Mouse (Mus musculus) cerebellum, adult 8-10 months (tissue): Measurements from ENCODE around the gene Hspb7.

Source experiments
- DNase-seq: peaks from one replicate; pipeline ENCODE4 v3.0.0; 2022

Gene Hspb7

GRCm38 (mm10) chr4:141420192-141420829 is at the start of gene Hspb7:
Gene Hspb7 (plus strand): TSS chr4:141420779.
- DNase-seq = no peak

- DNase-seq = no peak
These were observed 48.2 kb upstream of the Hspb7 start for GRCm38 (mm10) chr4:141372426-141372825.

DNA sequence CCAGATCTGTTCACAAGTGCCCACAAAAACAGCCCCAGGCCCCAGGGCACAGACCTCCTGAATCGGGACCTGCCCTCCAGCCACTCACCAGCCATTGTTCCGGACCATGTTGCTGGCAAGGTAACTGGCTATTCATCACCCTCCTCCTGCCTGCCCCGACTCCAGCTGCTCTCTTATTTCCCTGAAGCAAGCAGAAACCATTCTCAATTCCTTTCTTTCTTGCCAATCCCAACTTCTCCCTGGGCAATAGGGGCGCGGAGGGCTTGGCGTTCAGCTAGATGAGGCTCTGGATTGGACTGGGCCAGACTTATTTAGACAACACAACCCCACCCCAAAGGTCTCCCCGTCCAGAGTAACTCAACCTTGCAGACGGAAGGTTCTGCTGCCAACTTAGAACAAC is 40.9 kb upstream of the Hspb7 start:
- DNase-seq = no peak

DNA sequence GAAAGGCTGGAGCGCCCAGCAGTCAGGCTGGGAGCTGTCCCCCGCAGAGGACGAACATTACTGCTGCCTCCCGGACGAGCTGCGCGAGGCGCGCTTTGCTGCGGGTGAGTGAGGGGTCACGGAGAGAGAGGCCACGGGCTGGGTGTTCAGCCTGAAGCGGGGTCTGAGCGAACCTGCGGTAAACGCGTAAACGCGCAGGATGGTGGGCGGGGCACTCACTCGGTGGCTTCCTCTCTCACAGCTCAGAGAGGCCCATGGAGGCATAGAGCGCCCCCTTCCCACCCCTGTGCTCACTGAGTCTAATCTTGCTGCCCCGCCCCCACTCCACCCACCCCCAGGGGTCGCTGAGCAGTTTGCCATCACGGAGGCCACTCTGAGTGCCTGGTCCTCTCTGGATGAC is 38.2 kb upstream of the Hspb7 start:
- DNase-seq = no peak

DNA sequence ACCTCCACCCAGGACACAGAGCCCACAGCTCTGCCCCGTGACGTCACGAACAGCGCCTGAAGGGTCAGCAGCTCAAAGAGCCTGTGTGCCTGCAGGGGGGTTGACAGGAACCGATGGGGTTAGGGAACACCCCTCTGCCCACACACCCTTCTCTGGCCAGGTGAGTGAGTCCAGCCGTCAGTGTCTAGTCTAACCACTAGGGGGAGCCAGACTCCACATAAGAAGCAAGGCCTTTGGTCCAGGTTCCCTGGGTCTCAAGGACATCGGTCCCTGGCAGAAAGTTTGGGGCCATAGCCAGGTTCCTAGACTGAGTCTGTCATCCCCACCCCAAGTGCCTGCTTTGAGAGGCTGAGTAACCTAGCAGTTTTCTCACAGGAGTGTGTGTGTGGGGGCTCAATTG is 35.3 kb upstream of the Hspb7 start:
- DNase-seq = peak; percentile 47

- no peak for DNase-seq
These were observed 34.4 kb upstream of the Hspb7 start for GRCm38 (mm10) chr4:141386150-141386549.

GRCm38 (mm10) chr4:141387093-141387784 is 33.3 kb upstream of the Hspb7 start:
- DNase-seq = peak; percentile 54

DNA sequence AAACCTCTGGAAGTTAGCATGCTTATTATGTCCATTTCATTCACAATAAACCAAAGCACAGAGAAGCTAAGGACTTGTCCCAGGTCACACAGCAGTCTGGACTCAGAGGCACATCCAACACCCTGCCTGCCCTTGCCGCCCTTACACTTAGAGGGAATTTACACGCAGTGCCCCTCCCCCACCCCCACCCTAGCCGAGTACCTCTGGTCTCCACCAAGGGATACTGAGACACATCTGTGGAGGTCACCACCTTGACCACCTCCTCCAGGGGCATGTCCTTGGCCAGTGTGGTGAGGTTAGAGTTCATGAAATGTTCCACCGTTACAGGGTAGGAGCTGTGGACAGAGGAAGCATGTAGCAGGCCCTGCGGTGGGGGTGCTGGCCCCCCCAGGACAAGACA is 32.6 kb upstream of the Hspb7 start:
- no peak for DNase-seq

GRCm38 (mm10) chr4:141389366-141390150 is 31.0 kb upstream of the Hspb7 start:
- no peak for DNase-seq

DNA sequence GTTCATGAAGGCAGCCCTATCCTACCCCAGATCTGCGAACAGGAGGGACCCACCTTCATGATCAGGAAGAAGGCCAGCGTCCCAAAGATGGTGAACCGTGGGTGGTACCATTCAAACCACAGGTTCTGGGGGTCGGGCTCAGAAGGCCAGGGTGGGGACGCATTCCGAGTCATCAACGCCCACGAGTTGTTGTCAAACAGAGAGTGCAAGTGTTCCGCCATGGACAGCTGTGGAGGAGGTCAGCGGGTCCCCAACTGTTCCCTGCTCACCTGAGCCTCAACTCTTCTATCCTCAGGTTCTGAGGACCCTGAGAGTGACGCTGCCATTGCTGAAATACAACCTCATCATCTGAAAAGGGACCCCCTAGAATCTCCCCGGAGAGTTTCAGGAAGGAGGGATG is 29.3 kb upstream of the Hspb7 start:
- DNase-seq = no peak

DNA sequence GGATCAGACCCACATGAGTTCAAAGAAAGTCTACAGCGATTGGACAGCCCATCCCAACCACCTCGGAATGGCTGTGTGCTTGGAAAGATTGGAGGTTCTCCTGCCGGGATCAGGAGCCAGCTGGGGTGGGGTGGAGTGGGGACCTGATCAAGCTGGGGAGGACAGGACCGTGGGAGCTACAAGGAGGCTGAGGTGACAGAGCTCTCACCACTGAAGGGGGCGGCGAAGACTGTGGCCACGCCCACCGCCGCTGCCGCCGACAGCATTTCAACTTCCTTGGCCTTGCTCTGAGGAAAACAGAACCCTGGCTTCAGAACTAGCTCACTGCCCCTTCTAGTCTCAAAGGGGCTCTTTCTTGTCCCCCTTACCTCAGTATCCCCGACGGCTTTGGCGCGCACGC is 25.8 kb upstream of the Hspb7 start:
- DNase-seq = no peak

DNA sequence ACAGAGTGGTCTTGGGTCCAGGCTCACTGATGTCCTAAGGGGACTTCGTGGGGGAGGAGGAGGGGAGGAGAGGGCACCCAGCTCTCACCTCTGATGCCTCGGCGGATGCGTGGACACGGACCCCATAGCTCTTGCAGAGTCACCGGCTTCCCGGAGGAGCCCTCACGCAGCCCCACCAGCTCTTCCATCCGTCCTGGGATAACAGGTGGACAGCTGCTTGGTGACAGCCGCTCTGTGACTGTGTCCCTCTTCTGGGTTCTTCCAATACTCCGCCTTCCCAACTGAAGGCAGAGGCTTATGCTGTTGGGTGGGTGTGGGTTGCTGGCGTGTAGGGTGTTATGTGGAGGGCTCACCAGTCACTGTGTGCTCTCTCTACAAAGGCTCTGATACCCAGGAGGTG is 22.7 kb upstream of the Hspb7 start:
- DNase-seq = no peak

DNA sequence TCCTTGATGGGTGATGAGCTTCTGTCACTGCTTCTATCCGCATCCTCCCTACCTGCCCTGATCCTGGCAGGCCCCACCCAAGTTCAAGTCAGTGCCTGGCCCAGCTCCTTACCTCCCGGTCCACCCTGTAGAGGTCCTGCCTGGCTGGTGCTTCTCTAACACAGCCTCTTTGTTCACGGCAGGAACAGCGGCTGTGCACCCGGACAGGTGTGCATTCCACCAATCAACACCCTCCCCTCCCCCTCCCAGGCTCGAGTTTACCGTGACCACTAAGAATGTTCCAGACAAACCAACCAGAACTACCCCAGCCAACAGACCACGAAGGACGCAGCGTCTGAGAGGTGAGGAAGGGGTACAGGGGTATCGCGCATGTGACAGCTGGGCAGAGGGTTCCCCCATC is 22.0 kb upstream of the Hspb7 start, which contains the start of gene Clcnka:
Gene Clcnka, minus strand, starts transcription at position 180 of the 400 bp plus-strand sequence.
- no peak for DNase-seq

DNA sequence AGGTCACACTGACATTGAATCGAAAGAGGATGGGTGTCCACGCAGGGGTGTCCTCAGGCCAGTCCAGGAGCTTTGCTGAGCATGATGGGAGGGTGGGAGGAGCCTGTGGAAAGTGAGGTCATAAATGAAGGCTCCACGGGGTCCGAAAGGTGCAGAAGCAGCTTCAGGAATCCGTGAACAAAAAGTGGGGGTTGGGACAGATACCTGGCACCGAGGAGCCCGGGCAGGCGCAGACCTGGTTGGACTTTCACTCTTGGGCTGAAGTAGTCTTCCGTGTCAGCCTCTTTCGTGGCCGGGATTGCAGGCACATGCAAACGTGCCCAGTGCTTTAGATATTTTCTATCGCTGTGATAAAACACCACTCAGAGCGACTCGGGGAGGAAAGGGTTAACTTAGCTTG is 20.4 kb upstream of the Hspb7 start:
- DNase-seq = no peak

GRCm38 (mm10) chr4:141404518-141405313 is 15.9 kb upstream of the Hspb7 start:
- DNase-seq = peak; percentile 88

DNA sequence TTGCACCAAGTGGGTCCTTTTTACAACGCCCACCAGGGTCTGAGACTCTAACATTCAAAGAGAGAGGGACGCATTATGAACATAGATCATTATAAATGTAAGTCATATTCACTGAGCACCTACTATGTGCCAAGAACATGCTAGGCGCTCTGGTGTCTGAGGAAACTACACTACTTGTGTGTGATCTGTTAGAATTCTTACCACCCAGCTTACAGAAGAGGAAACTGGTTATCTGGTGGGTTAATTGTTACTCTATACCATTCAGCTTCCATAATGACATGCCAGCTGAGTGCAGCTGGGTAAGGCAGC is 15.3 kb upstream of the Hspb7 start:
- no peak for DNase-seq

GRCm38 (mm10) chr4:141406516-141407299 is 13.9 kb upstream of the Hspb7 start:
- DNase-seq = no peak

- DNase-seq = no peak
These were observed 12.0 kb upstream of the Hspb7 start for GRCm38 (mm10) chr4:141408577-141408976.

DNA sequence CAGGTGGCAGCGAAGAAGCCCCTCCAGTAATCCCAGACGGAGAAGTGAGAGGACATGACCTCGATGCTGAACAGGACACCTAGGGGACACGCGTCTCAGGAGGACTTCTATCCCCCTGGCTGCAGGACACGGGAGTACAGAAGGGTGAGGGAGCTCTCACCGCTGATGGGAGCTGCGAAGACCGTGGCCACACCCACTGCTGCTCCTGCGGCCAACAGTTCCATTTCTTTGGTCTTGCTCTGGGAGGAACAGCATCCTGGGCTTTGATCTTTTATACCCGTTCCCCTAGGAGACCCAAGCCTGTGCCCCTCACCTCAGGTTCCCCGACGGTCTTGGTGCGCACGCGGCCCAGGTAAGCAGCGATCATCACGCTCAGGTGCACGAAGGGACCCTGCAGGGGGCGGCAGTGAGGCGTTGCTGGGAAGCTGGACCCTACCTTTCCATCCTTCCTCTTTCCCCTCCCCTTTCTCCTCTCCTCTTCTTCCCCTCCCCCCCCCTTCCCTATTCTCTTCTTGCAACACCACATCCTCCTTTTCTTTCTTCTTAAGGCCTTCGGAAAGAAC is 9.1 kb upstream of the Hspb7 start:
- DNase-seq = no peak

DNA sequence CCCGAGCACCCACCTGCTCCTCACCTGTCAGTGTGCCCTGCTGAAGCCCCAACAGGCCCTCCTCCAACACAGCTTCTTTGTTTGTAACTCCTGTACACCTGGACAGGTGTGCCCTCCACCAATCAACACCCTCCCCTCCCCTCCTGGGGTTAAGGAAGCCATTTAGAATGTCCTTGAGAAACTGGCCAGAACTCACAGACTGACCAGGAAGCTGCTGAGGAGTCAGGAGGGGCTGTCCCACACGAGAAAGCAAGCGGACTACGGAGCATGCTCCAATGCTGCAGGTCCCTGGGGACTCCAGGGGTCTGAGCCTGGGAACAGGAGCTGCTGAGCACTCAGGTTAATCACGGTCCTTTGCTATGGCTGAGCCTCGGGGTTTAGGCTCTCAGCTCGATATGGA is 4.7 kb upstream of the Hspb7 start, which contains the start of gene Clcnkb:
Gene Clcnkb, minus strand, starts transcription at position 91 of the 400 bp plus-strand sequence.
- DNase-seq = no peak

DNA sequence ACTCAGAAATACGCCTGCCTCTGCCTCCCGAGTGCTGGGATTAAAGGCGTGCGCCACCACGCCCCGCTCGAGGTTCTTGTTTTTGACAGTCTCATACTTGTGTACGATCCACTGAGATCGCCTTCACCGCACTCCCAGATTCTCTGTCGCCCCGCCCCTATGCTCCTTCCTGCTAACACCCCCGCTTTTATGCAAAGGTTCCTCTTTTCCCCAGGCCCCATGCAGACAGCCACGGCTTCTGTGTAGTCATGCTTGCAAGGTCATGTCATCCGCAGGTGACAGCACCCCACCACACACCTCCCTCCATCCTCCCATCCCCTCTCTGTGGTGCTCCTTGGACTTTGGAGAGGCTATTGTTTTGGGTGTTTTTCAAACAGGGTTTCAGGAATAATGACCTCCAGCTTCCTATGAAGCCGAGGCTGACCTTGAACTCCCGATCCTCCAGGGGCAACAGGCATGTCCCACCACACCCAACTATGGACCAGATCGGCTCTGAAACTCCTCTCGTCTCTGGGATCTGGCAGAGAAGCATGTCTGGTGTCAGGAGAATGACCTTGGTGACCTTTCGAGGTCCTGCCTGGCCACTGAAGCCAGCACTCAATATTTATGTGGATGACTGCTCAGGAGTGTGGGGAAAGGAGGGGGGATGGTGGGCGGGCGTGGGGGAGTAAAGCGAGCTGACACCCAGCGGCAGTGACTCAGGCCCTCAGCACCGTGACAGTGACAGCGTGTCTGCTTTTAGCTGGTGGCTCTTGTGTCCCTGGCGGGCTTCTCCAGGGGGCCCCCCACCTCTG is 984 bp upstream of the Hspb7 start:
- no peak for DNase-seq
